Comparison of ENCODE assay signal across 28 mouse cellular contexts in genomic region chr14:22345248-22345647, GRCm38 (mm10).
"Had no signal": no experiment of that assay in that cellular context is flagged by ENCODE, and none has a peak within 500 bp of the region (broad histone marks: within the 10 kb centered on the region; RNA-seq: fewer than 3 reads in every experiment).

No protein-coding gene starts in this region.

- H3K27me3 ChIP-seq: embryonic facial prominence, embryonic 13.5 days; embryonic facial prominence, embryonic 15.5 days had no signal

- H3K27ac ChIP-seq: embryonic facial prominence, embryonic 10.5 days; embryonic facial prominence, embryonic 12.5 days; embryonic facial prominence, embryonic 13.5 days; embryonic facial prominence, embryonic 15.5 days; forebrain, embryonic 10.5 days; forebrain, embryonic 12.5 days; forebrain, embryonic 13.5 days; forebrain, embryonic 15.5 days; gastrocnemius, adult 2 months; heart, adult 2 months had no signal

- H3K4me2 ChIP-seq: embryonic facial prominence, embryonic 12.5 days; embryonic facial prominence, embryonic 13.5 days; embryonic facial prominence, embryonic 15.5 days; forebrain, embryonic 12.5 days; forebrain, embryonic 13.5 days; forebrain, embryonic 15.5 days had no signal

- H3K36me3 ChIP-seq: embryonic facial prominence, embryonic 10.5 days; embryonic facial prominence, embryonic 12.5 days; embryonic facial prominence, embryonic 13.5 days; embryonic facial prominence, embryonic 15.5 days; forebrain, embryonic 10.5 days; forebrain, embryonic 12.5 days; forebrain, embryonic 15.5 days had no signal

- H3K9me3 ChIP-seq: embryonic facial prominence, embryonic 10.5 days; embryonic facial prominence, embryonic 12.5 days; embryonic facial prominence, embryonic 13.5 days; embryonic facial prominence, embryonic 15.5 days; forebrain, embryonic 10.5 days; forebrain, embryonic 12.5 days; forebrain, embryonic 13.5 days; forebrain, embryonic 15.5 days had no signal

- H3K4me3 ChIP-seq: embryonic facial prominence, embryonic 10.5 days; embryonic facial prominence, embryonic 12.5 days; embryonic facial prominence, embryonic 13.5 days; embryonic facial prominence, embryonic 15.5 days; erythroblast, embryonic 14.5 days; forebrain, embryonic 10.5 days; forebrain, embryonic 12.5 days; forebrain, embryonic 13.5 days; forebrain, embryonic 15.5 days; gastrocnemius, adult 2 months; heart, adult 2 months had no signal

- ATAC-seq: forebrain, embryonic 13.5 days; forebrain, embryonic 14.5 days; forebrain, embryonic 15.5 days; forebrain, embryonic 16.5 days; forebrain, postnatal 0 days had no signal

- H3K9ac ChIP-seq: embryonic facial prominence, embryonic 12.5 days; embryonic facial prominence, embryonic 13.5 days; embryonic facial prominence, embryonic 15.5 days; forebrain, embryonic 12.5 days; forebrain, embryonic 13.5 days; forebrain, embryonic 15.5 days; forebrain, postnatal 0 days had no signal

- H3K4me1 ChIP-seq: embryonic facial prominence, embryonic 12.5 days; embryonic facial prominence, embryonic 13.5 days; embryonic facial prominence, embryonic 15.5 days; forebrain, embryonic 15.5 days had no signal

- DNase-seq: cerebellum, adult 2 months; cerebellum, adult 8-10 months; cerebellum, adult 9-10 months; cerebellum, adult 9-11 months; cerebellum, postnatal 10 days; cerebellum, postnatal 14 days; cerebellum, postnatal 25 days; cerebellum, postnatal 36 days; embryo, embryonic 11 days; forebrain, postnatal 0 days; gastrocnemius, adult 2 months; gastrocnemius, postnatal 10 days; gastrocnemius, postnatal 14 days; gastrocnemius, postnatal 25 days; gastrocnemius, postnatal 36 days; heart, adult 18-20 months; heart, adult 2 months had no signal
